Mouse (Mus musculus): ENCODE data around the gene Klf7.

Gene Klf7

DNA sequence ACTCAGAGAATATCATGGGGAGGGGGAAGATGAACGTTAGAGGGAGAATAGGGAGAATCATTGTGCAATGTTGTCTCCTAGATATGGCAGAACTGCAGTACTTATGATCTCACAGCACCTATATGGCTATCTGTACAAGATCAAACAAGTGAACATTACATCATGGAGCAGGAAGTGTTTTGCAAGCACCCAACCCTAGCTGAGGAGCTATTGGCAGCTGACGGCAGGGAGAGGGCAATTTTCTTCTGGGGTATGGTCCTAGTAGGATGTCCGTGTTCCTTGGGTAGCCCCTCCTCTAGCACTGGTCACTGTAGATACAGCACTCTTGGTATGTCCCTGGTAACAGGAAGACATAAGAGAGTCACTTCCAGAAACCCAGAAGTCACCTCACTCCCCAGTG is 17.4 kb downstream of the Klf7 start:
- peak; percentile 58 for DNase-seq

- no peak for DNase-seq
Observed at GRCm38 (mm10) chr1:64101331-64101730, 20.8 kb downstream of the Klf7 start.

DNA sequence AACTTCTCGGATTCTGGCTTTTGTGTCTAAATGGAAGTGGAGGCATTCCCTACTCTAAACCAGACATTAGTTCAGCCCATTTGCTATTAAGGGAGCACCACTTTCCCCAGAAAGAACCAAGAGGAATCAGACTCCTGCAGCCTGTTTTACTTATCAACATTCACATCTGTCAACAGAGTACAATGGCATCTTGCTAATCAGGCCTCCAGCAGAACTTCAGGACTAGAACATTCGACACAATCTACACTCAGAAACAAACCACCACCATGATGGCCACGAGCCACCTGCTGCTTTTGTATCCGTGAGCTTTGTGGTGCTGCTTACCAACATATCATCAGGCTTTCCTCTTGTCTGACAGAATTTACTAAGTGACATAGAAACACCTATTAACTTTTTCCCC is 23.3 kb downstream of the Klf7 start:
- DNase-seq, result peak; percentile 38

DNA sequence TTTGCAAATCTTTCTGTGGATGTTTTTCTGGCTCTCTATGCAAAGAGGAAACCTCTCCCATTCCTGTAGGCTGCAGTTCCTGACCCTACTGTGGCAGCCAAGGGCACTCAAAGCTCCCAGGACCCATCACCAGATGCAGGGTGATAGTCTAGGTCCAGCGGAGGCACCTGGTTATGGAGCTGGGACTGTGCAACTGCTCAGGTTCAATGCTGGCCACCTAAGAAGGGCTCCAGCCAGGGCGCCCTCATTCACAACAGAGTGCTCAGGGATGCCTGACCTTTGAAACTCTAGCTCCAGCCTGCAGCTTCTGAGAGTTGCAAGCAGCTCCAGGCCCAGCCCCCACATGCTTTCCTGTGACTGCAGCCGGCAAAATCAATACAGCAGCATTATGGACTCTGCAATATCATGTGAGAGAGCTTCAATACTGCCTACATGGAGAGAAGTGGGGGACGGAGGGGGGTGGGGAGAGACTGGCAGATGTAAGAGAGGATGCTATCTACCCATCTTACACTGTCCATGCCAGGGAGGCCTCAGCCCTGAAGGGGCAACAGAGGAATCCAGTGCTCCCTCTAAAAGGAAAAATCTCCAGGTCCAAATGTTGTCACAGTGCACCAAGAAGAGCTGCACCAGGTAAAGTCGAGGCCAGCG is 24.3 kb downstream of the Klf7 start:
- DNase-seq, result peak; percentile 64

- DNase-seq, result peak; percentile 36
Observed at GRCm38 (mm10) chr1:64093018-64093417, 29.1 kb downstream of the Klf7 start.

DNA sequence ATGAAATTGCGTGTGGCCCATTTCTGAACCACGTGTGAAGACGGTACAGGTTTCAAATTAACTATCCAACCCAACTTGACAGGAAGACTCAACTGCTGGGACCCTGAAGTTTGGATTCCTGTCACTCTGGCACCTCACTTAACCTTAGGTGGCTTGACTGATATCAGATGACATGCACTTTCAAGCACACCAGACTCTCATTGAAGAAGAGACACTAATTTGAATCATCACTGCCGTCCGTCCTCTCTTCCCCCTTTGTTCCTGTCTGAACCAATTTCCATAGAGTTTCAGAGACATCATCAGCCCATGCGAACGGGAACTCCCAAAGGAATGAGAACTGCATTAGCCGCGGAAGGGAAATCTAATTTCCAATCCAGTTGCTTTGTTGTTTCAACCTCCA is 30.5 kb downstream of the Klf7 start:
- no peak for DNase-seq

- no peak for DNase-seq
Observed at GRCm38 (mm10) chr1:64090566-64090965, 31.5 kb downstream of the Klf7 start.

DNA sequence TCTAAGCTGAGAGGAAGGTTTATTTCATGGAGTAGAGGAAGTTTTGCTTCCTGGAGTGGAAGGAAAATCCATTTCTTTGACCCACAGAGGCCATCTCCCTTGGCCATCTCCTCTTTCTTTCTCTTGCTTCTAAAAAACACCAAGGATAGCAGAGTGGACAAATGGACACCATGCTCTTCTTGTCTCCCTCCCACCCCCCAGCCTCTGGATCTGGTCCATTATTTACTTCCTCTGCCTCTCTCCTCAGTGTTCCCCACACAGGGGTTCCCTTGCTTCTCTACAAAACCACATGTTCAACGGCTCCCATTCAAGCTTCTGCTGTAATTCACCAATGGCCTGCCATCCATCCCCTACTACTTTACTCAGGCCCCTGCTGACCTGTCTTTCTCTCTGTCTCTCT is 32.4 kb downstream of the Klf7 start:
- DNase-seq, result peak; percentile 56

GRCm38 (mm10) chr1:64088604-64089320 is 33.3 kb downstream of the Klf7 start:
- peak; percentile 66 for DNase-seq

GRCm38 (mm10) chr1:64087657-64088603 is 34.2 kb downstream of the Klf7 start:
- DNase-seq, result peak; percentile 86

GRCm38 (mm10) chr1:64085875-64086274 is 36.2 kb downstream of the Klf7 start:
- no peak for DNase-seq

DNA sequence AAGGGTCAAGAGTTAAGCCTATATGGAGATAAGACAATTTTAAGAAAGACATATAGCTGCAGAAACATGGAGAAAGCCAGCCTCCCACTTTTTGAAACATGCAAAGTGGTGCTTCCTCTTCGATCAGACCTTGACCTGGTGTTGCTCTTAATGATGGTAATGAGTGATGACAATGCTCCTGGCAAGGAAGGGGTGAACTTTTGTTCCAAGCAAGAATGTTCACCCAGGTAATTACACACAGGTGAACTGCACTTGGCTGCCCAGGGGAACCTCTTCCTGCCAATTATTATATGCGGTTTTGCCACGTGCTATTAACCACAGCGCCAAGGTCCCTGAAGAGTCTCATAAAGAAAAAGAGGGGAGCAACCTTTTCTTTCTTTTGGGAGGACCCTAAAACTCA is 36.7 kb downstream of the Klf7 start:
- DNase-seq, result no peak

DNA sequence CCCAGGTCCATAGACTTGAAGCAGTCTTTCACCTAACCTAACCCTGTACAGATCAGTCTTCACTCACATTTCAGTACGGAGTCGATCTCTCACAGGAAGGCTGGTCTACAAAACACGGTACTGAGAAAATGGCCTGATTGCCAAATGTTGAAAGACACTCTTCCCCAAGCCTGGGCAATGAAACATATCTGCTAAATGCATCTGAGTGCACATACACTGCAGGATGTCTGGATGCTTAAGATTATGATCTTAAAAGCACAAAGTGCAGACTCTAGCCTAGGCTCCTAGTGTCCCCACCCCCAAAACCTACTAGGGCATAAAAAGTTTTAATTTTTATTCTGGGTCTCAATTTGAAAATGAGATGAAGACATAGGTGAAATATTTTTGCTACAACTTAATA is 37.4 kb downstream of the Klf7 start:
- peak; percentile 39 for DNase-seq

- no peak for DNase-seq
Observed at GRCm38 (mm10) chr1:64081791-64082190, 40.3 kb downstream of the Klf7 start.

DNA sequence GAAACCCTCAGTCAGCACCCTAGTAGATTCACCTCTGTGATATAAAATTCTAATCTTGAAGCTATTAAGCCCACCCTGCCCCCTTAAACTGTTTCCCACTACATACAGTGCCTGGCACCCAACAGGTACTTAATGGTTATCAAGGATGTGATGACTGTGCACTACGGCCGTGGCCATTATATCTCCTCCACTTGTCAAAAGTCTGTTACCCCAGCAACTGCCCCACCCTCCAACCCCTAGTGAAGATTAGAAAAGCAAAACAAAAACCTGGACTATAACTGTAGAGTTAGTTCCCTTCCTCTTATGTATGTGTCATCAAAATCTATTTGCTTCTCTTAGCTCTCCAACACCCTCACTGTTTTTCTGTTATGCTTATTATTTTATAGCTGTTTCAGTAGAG is 40.9 kb downstream of the Klf7 start:
- DNase-seq, result peak; percentile 28

DNA sequence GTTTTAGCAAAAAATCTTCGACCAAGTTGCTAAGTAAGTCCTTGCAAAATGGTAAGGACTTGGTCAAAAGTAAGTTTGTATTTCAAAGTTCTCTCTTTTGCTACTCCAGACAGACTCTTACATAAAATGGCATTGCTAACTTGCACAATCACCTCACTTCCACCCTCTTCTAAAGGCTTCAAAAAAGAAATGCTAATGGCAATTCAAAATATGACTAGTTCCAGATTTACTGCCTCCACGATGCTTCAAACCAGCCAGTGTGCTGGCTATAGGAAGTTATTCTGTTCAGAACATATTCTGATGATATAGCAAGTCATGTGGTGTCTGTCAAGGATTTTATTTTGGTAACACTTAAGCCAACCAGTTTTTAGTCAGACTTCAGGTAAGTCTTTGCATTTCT is 41.8 kb downstream of the Klf7 start:
- DNase-seq, result peak; percentile 46

DNA sequence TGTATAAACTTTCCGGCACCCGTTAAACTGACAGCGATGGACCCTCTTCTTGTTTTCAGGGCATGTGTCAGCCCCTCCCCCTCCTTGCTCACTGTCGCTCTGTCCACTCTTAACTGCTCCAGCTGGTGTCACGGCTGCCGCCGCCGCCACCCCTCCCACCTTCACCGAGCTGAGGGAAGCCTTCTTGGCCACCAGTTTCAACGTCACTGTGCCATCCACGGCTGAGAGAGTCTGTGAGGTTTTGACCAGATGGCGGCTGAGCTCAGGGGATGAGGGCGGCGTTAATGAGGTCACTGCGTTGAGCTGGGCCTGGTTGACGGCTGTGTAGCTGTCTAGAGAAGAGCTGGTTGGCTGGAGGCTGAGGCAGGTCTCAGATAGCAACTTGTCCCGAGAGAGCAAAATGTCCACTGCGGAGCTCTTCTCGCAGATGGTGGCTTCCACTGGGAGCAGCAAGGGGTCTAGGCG is 43.3 kb downstream of the Klf7 start:
- no peak for DNase-seq

- peak; percentile 76 for DNase-seq
Observed at GRCm38 (mm10) chr1:64078011-64078746, 43.9 kb downstream of the Klf7 start.

DNA sequence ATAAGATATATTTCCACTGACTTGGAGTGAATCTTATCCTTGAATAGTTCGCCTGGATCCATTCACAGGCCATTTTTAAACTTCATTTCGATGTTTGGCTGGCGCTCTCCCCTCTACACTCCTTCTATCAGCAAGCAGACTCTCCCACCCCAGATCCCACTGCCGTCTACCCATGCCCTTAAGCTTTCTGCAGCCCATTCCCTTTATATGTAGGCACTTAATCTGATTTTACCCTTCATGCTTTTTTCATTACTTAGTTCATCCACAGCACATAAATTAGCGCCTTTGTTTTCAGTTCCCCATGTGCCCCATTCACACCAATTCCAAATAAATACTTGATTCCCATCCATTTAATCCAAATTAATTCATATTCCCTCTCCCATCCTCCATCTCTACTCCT is 48.0 kb downstream of the Klf7 start:
- DNase-seq, result no peak

DNA sequence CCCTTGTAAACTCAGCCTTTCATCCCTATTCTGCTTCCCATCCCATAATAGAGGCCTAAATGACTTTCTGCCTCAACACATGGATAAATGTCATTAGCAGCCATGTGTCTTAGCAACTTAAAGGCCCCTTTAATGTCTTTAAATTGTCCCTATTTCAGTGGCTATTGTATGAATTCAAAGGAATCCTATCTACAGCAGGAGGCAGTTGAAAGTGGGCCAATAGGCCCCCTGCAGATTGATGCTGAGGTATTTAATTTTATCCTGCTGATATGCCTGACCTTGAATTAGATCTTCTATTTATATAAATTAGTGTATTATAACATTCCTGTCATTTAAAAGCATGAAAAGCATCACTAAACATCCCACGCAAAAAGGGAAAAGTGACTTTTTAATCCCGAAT is 51.1 kb downstream of the Klf7 start:
- DNase-seq, result no peak

DNA sequence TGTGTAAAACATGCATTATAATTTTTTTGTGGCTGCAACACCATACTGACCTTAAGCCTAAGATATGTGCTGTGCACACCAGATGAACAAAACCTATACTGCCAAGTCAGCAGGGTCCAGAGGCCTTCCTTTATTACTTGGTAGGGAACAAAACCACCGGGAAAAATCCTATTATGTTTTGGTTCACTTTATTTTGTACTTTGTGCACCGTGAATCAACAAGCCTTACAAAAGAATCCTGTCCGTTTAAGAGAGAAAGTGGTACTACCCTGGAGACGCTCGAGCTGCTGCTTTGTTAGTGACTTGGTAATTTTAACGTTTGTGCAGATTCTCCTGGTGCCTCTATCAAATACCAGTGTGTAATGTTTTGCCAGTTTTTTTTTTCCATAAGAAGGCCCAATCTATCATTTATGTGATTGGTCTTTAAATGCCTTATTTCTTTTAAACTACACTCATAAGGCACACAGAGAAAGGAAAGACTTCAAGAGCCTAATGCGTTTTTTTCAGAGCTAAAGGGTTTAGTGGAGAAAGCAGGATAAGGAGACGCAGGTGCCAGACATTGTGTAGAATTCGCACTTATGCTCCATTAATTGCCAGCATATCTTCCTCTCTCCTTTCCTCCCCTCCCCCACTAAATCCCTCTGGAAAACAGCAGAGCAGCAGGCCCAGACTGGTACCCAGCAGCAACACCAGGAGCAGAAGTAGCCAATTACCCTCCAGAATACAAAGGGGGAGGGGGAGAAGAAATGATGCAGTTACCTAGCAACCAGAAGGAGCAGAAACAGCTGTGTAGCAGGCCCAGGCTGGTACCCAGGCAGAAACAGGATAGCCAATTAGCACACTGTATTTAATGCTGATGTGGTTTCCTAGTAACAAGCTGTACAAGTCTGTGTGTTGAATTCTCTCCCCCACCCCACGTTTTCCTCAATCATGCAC is 55.5 kb downstream of the Klf7 start:
- DNase-seq, result no peak

DNA sequence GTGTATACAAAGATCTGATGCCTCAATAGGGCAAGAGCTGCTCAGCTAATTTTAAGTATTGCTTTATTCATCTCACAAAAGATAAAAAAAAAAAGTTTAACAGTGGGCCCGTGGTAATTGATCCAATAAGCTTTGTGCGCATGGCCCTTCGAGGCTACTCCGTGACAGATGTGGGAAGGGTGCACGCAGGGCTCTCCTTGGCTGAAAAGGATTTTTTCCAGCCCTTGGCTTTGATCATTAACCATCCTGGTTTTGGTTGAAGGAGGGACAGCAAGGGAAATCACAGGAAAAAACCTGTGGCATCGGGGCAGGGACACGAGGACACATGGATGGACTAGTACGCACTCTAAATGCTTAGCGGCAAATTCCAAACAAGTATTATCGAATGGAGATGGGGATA is 60.6 kb downstream of the Klf7 start:
- DNase-seq, result no peak
